Mouse (Mus musculus): ENCODE data around the gene Gm45213. TPM values are rescaled to one million over a fixed set of nuclear protein-coding genes. Genes with fewer than 3 reads are reported as not detected.

Gene Gm45213
- polyA plus RNA-seq (2021; fragmentation: Nextera tagmentation) = not detected in 2 replicates
- long read RNA-seq, experiment 1 = 0 reads
- long read RNA-seq, experiment 2 = 0 reads

GRCm38 (mm10) chr7:66043552-66044459, at the start of gene Gm45213:
Gene Gm45213 (plus strand): TSS chr7:66043602.

GRCm38 (mm10) chr7:66058703-66059102, 15.3 kb downstream of the Gm45213 start, which contains the start of gene Snrpa1:
Gene Snrpa1 (plus strand): TSS chr7:66059003.

GRCm38 (mm10) chr7:66079364-66080230, 36.2 kb downstream of the Gm45213 start, which contains the start of gene Selenos:
Gene Selenos (plus strand): TSS chr7:66079649.

GRCm38 (mm10) chr7:66108961-66109854, 65.8 kb downstream of the Gm45213 start, which contains the start of gene Chsy1:
Gene Chsy1 (plus strand): TSS chr7:66109515.

Other genes with a start within 250 kb of the Gm45213 start
- gene Pcsk6, start 181.9 kb upstream of the Gm45213 start, polyA plus RNA-seq (2021; fragmentation: Nextera tagmentation) = 3.9 and 4.6 TPM in 2 replicates
- 65.5 and 66.5 TPM in 2 replicates for gene Snrpa1, start 15.4 kb downstream of the Gm45213 start, polyA plus RNA-seq (2021; fragmentation: Nextera tagmentation)
- gene Selenos, start 36.0 kb downstream of the Gm45213 start, polyA plus RNA-seq (2021; fragmentation: Nextera tagmentation) = 102 and 117 TPM in 2 replicates
- gene Chsy1, start 65.9 kb downstream of the Gm45213 start, polyA plus RNA-seq (2021; fragmentation: Nextera tagmentation) = 2.9 and 5.7 TPM in 2 replicates

Measured in layer of hippocampus, adult 6 months (tissue).